Mouse (Mus musculus) gastrocnemius, adult 18-20 months (tissue): ENCODE data around the gene Rem2. TPM values are rescaled to one million over a fixed set of nuclear protein-coding genes. Genes with fewer than 3 reads are reported as not detected.

ENCODE experiments used
- DNase-seq: peaks from one replicate; pipeline ENCODE4 v3.0.0; 2021; ENCODE audit warnings: low spot score
- total RNA-seq, 2 experiments: library from RNA; stranded (reverse); gene quantifications; 2 replicates each; pipeline ENCODE4 v1.2.3; 2021

Gene Rem2
- total RNA-seq, 2 experiments from 2014 or later = not detected

GRCm38 (mm10) chr14:54488350-54488749 is 12.4 kb downstream of the Rem2 start:
- no peak for DNase-seq

GRCm38 (mm10) chr14:54492345-54493131 is 16.6 kb downstream of the Rem2 start:
- DNase-seq = no peak

GRCm38 (mm10) chr14:54493236-54493635 is 17.3 kb downstream of the Rem2 start:
- no peak for DNase-seq

GRCm38 (mm10) chr14:54494234-54494633 is 18.3 kb downstream of the Rem2 start:
- peak; percentile 58 for DNase-seq

GRCm38 (mm10) chr14:54496706-54497105 is 20.8 kb downstream of the Rem2 start:
- DNase-seq = no peak

DNA sequence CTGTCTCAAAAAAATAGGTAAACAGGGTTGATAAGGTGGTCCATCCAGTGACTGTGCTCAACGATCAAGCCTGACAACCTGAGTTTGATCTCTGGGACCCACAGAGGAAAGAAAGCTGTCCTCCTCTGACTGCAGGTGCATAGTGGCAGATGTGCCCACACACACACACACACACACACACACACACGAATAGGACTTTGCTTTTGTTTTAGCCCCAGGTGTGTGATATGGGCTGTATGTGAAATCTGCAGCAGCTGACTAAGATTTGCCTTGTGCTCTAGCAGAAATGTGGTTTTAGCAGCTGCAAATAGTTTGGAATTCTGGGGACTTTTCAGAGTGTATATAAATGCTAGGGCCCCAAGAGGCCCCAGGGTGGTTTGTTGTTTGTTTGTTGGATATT is 23.4 kb downstream of the Rem2 start:
- DNase-seq = no peak

DNA sequence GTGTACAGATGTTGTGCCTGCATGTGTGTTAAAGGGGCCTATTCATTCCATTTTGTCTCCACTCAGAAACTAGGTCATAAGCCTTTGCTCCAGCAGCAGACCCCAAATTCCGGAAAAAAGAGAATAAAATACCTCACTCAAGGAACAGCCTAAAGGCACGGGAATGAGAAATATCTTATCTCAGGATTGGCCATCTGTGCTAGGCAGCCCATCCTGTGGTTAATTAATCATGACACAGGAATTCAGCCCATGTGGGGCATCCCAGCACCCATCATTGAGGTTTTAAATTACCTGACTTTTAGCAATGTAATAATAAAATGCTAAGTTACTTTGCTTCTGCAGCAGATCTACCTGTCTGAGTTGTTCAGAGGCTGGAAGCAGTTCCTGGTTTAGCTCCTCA is 25.5 kb downstream of the Rem2 start:
- DNase-seq = no peak

GRCm38 (mm10) chr14:54503092-54503491 is 27.2 kb downstream of the Rem2 start:
- no peak for DNase-seq

- no peak for DNase-seq
These were observed 33.9 kb downstream of the Rem2 start for GRCm38 (mm10) chr14:54509774-54510173.

- no peak for DNase-seq
These were observed 40.9 kb downstream of the Rem2 start for GRCm38 (mm10) chr14:54516710-54517310.

DNA sequence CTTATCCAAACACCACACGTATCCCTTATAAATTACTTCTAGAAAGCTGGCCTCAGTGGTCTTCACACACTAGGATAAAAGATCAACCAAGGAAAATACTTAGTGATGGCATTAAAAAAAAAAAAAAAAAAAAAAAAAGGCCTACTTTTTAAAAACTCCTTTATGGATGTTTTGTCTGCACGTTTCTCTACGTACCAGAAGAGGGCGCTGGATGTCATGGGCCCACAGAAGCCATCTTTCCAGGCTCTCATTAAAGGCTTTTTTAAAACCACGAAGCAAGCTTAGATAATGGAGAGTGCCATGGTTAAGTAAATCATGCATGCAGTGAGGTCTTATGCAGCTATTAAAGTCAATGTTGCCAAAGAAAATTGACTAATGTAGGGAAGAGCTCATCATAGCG is 47.7 kb downstream of the Rem2 start:
- DNase-seq = no peak

- no peak for DNase-seq
These were observed 51.5 kb downstream of the Rem2 start for GRCm38 (mm10) chr14:54527227-54528006.

DNA sequence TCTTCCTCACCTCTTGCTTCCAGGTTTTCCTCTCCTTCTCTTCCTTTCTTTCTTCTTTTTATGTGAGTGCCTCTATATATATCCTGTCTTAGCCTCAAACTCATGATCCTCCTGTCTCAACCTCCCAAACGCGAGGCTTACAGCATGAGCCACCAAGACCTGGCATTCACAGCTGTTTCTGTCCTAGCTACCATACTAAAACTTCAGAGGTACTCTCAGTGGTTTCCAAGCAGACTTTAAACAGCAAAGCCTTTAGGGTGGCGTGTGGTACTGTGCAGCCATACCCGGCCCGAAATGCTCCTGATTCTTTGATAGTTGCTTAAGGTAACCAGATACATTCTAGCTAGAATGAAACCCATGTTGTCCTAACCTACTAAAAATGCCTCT is 52.1 kb downstream of the Rem2 start:
- DNase-seq = no peak

DNA sequence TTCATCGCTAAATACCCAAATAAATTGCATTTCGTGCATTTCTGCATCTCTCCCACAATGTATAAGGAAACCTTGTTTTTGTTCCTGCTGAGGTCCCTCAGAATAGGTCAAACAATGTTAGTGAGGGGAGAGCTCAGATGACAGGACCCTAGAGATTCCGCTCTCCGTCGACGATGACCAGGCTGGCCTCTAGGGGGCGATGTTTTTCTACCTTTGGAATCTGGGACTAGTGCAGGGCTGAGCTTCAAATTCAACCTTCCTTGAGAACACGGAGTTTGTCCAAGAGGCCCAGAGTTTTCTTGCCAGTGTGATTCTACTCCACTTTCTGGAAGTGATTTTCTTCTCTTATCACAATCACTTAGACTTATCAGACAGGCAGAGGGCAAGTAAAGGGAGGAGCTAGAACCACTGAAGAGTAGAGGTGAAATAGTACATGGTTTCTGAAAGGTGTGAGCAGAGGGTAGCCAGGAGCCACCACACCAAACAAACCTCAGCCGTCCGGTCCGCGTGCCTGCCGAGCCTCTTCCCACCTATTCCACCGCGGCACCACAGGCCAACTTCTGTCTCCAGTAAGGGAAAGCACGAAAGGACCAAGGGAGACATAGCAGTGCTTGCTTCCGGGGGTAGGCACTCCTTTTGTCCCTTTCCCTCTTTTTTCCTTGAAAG is 52.7 kb downstream of the Rem2 start:
- DNase-seq = peak; percentile 84

Other genes starting within 250 kb of the Rem2 start
- gene Dad1, start 222.0 kb upstream of the Rem2 start, total RNA-seq = 10 to 100 TPM; 66.6 to 77.4 TPM
- gene Abhd4, start 221.9 kb upstream of the Rem2 start, total RNA-seq = 10 to 100 TPM; 19.4 to 19.5 TPM
- gene Olfr49, start 191.2 kb upstream of the Rem2 start, total RNA-seq = not detected
- gene Oxa1l, start 115.3 kb upstream of the Rem2 start, total RNA-seq = 10 to 100 TPM; 49.1 to 54.0 TPM
- under 1 TPM; 0.52 to 0.73 TPM for gene Slc7a7, start 58.3 kb upstream of the Rem2 start, total RNA-seq
- 100 to 1,000 TPM in 1 of 2 experiments, 10 to 100 TPM in 1; 100.0 to 110 TPM for gene Mrpl52, start 49.2 kb upstream of the Rem2 start, total RNA-seq
- gene Mmp14, start 44.5 kb upstream of the Rem2 start, total RNA-seq = 10 to 100 TPM in 1 of 2 experiments, 1 to 10 TPM in 1; 7.3 to 10.6 TPM
- gene Lrp10, start 12.0 kb upstream of the Rem2 start, total RNA-seq = 10 to 100 TPM; 28.5 to 31.2 TPM
- 10 to 100 TPM; 29.6 to 32.1 TPM for gene Prmt5, start 41.4 kb downstream of the Rem2 start, total RNA-seq
- gene Haus4, start 78.5 kb downstream of the Rem2 start, total RNA-seq = 1 to 10 TPM; 2.5 to 3.0 TPM
- 1 to 10 TPM in 1 of 2 experiments, under 1 TPM in 1; 0.91 to 1.6 TPM for gene Ajuba, start 101.5 kb downstream of the Rem2 start, total RNA-seq
- 1 to 10 TPM; 2.6 to 3.9 TPM for gene 4931414P19Rik, start 129.9 kb downstream of the Rem2 start, total RNA-seq
- 100 to 1,000 TPM; 162 to 169 TPM for gene Psmb5, start 141.9 kb downstream of the Rem2 start, total RNA-seq
- not detected for gene Psmb11, start 145.3 kb downstream of the Rem2 start, total RNA-seq
- gene Gm17606, start 164.9 kb downstream of the Rem2 start, total RNA-seq = not detected
- under 1 TPM; 0.07 to 0.11 TPM for gene Cdh24, start 165.3 kb downstream of the Rem2 start, total RNA-seq
- 10 to 100 TPM in 1 of 2 experiments, 1 to 10 TPM in 1; 7.8 to 10.6 TPM for gene 1700123O20Rik, start 210.1 kb downstream of the Rem2 start, total RNA-seq
- 10 to 100 TPM; 62.6 to 72.6 TPM for gene Acin1, start 210.8 kb downstream of the Rem2 start, total RNA-seq
- not detected for gene Gm29776, start 222.7 kb downstream of the Rem2 start, total RNA-seq
- not detected for gene Cebpe, start 236.1 kb downstream of the Rem2 start, total RNA-seq